Mouse (Mus musculus) hindbrain, postnatal 0 days (tissue): ENCODE measurements around the gene Fstl3. TPM values are rescaled to one million over a fixed set of nuclear protein-coding genes. Genes with fewer than 3 reads are reported as not detected.

Experiments used
- ATAC-seq: fragments of 200-750 bp; cut with Nextera tagmentation; 2 replicates; pipeline ENCODE4 v1.8.0; 2017; ENCODE audit warnings: mild to moderate bottlenecking, moderate TSS enrichment, moderate library complexity
- DNase-seq: peaks from one replicate; pipeline ENCODE4 v3.0.0-alpha.2; 2015; ENCODE audit warnings: low spot score
- H3K27ac ChIP-seq: fragments of 300-500 bp; sonication (generic); 2 replicates; pipeline ENCODE4 v1.5.1; 2014; ENCODE audit warnings: mild to moderate bottlenecking
- H3K27me3 ChIP-seq: fragments of 300-500 bp; sonication (generic); 2 replicates; pipeline ENCODE4 v1.6.1; 2014; ENCODE audit warnings: low read length, mixed read lengths; ENCODE audit not compliant: insufficient read depth
- H3K36me3 ChIP-seq: fragments of 300-500 bp; sonication (generic); 2 replicates; pipeline ENCODE4 v1.6.1; 2014; ENCODE audit warnings: low read length, mixed read lengths; ENCODE audit not compliant: insufficient read depth
- H3K4me1 ChIP-seq: fragments of 300-500 bp; sonication (generic); 2 replicates; pipeline ENCODE4 v1.6.1; 2014; ENCODE audit warnings: antibody characterized with exemption, low read length, mixed read lengths; ENCODE audit not compliant: insufficient read depth
- H3K4me2 ChIP-seq: fragments of 300-500 bp; sonication (generic); 2 replicates; pipeline ENCODE4 v1.6.1; 2014; ENCODE audit warnings: low read depth, mild to moderate bottlenecking, low read length, moderate library complexity, mixed read lengths
- H3K4me3 ChIP-seq: fragments of 300-500 bp; sonication (generic); 2 replicates; pipeline ENCODE4 v1.5.1; 2014; ENCODE audit warnings: low read length
- H3K9ac ChIP-seq: fragments of 300-500 bp; sonication (generic); replicated peaks from 2 replicates; pipeline ENCODE4 v1.6.1; 2014; ENCODE audit warnings: mild to moderate bottlenecking, low read length, moderate library complexity, mixed read lengths
- H3K9me3 ChIP-seq: fragments of 300-500 bp; sonication (generic); 2 replicates; pipeline ENCODE4 v1.6.1; 2016; ENCODE audit warnings: low read length, mixed read lengths
- CTCF ChIP-seq: IDR thresholded peaks from 2 replicates; pipeline ENCODE4 v1.5.1; 2016; ENCODE audit warnings: antibody characterized with exemption, control low read depth, low read depth
- WGBS: fragments of 180-500 bp; shearing (Covaris S2); extraction: QIAGEN DNeasy Blood & Tissue Kit; methylation state at CpG from one replicate; pipeline ENCODE4 v1.1.7; 2014; 5-methylcytosine and 5-hydroxymethylcytosine counted together
- polyA plus RNA-seq: library from polyadenylated mRNA; unstranded; fragments of >200 nt; fragmentation: Nextera tagmentation; extraction: Ambion mirVana; gene quantifications from 2 replicates; pipeline ENCODE4 v1.2.1, GENCODE M21; 2015
- total RNA-seq: library from RNA; depleted of rRNA; stranded (reverse); fragments of >200 nt; gene quantifications from 2 replicates; pipeline ENCODE4 v1.2.3, GENCODE M21; 2014

Gene Fstl3
- total and polyA plus RNA-seq, 2 experiments from 2014 or later = 2.6 to 3.2 TPM

DNA sequence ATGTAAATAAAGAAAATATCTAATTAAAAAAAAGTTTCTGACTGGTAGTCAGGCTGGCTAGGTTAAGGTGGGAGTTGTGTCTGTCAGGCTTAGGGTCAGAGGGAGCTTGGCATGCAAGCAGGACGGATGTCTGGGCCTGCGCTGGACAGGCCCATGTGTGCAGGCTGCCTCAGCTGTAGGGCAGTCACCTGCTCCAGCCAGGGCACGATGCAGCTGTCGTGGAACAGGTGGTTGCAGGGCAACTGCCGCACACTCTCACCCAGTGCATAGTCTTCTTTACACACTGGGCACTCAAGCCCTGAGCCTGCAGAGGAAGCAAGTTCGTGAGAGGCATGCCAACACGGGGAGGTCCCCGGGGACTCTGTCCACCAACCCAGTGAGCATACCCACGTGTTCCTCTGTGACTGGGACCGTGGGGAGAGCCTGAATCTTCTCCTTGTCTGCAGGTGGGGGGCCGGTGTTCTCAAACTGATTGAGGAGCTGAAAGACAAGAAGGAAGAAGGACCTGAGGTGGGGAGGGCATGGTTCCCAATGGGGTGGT is 16.4 kb upstream of the Fstl3 start:
- ATAC-seq (no peak), DNase-seq (no peak)
- no peak for TF ChIP-seq CTCF
- H3K36me3 ChIP-seq = peaks cover 40% of the 10 kb centered on the region
- no peaks in the 10 kb centered on the region for H3K27me3 ChIP-seq
- no peak overlapping the region for H3K27ac ChIP-seq
- WGBS = 90% methylated on average over 11 of the region's 11 CpGs
- peaks cover 5% of the 10 kb centered on the region for H3K4me1 ChIP-seq
- H3K9me3 ChIP-seq = no peaks in the 10 kb centered on the region
- H3K9ac ChIP-seq = no peak overlapping the region
- H3K4me3 ChIP-seq = no peak overlapping the region
- no peak overlapping the region for H3K4me2 ChIP-seq

DNA sequence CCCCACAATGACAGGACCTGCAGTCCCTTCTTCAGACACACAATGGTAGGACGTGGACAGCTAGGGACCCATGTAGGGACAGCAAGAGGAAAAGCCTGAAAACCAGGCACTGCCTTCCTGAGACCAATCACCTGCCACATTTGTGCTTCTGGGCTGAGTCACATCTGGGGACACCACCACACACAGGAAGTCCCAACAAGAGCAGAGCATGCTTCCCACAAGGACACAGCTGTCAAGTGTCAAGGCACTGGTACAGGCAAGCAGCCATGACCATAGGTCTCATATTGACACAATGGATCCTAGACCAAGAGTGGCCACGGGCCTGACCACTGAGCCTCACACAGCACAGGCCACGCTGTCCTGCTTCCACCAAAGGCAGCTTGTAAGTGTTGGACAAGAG is 14.2 kb upstream of the Fstl3 start:
- DNase-seq = no peak
- Histone ChIP-seq H3K9ac (no peak overlapping the region), H3K9me3 (no peaks in the 10 kb centered on the region), H3K4me3 (no peak overlapping the region), H3K27ac (no peak overlapping the region), H3K27me3 (no peaks in the 10 kb centered on the region), H3K36me3 (peaks cover 34% of the 10 kb centered on the region), H3K4me2 (no peak overlapping the region), H3K4me1 (peaks cover 12% of the 10 kb centered on the region)
- no peak for TF ChIP-seq CTCF
- WGBS = 93% methylated on average over 3 of the region's 3 CpGs
- ATAC-seq = no peak

DNA sequence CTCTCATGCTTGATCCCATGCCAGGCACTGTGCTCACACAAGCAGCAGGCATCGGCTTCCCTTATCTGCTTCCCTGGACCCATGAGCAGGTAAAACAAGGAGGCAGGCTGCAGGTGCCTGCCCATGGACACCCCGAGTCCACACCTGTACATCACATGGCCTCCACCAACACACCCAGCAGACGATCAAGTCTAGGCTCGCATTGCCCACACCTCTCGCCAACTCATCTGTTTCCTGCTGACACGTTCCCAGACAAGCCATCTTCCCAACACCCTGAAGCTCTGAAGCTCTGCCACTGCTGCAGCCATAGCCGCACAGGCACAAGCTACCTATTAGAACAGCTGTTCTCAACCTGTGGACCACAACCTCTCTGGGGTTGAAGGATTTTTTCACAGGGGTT is 12.8 kb upstream of the Fstl3 start:
- peaks cover 17% of the 10 kb centered on the region for H3K4me1 ChIP-seq
- H3K27me3 ChIP-seq = no peaks in the 10 kb centered on the region
- ATAC-seq (no peak), DNase-seq (no peak)
- peaks cover 21% of the 10 kb centered on the region for H3K36me3 ChIP-seq
- no peaks in the 10 kb centered on the region for H3K9me3 ChIP-seq
- TF ChIP-seq CTCF = no peak
- no peak overlapping the region for H3K27ac ChIP-seq
- no peak overlapping the region for H3K4me2 ChIP-seq
- 88% methylated on average over 7 of the region's 7 CpGs for WGBS
- no peak overlapping the region for H3K4me3 ChIP-seq
- H3K9ac ChIP-seq = no peak overlapping the region

DNA sequence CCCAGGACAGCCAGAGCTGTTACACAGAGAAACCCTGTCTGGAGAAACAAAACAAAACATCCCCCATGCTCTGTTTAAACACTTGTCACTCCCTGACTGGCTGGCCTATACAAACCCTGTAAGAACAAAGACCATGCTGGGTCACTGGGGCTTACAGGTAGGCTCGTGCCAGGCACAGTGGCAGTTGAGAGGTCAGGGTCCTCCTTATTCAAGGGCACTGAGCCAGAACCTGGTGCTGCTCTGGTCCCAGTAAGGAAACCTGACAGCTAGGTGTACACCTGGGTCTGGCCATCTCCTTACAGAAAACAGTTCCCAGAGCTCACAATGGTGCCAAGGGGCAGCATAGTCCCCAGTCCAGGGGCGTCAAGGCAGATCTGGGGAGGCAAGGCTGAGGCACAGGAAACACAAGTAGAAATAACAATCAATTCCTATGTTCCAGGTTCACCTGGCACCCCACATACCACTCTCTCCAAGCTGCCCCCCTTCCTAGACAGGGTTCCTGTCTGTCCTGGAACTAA is 11.8 kb upstream of the Fstl3 start:
- Histone ChIP-seq H3K4me1 (peaks cover 17% of the 10 kb centered on the region), H3K9me3 (no peaks in the 10 kb centered on the region), H3K36me3 (peaks cover 19% of the 10 kb centered on the region), H3K27ac (no peak overlapping the region), H3K9ac (peak overlapping the region; percentile 93), H3K4me3 (peak overlapping the region; percentile 92), H3K27me3 (no peaks in the 10 kb centered on the region), H3K4me2 (peak overlapping the region; percentile 70)
- no peak for ATAC-seq
- DNase-seq = no peak
- TF ChIP-seq CTCF = no peak
- 59% methylated on average over 2 of the region's 2 CpGs for whole genome bisulfite sequencing

DNA sequence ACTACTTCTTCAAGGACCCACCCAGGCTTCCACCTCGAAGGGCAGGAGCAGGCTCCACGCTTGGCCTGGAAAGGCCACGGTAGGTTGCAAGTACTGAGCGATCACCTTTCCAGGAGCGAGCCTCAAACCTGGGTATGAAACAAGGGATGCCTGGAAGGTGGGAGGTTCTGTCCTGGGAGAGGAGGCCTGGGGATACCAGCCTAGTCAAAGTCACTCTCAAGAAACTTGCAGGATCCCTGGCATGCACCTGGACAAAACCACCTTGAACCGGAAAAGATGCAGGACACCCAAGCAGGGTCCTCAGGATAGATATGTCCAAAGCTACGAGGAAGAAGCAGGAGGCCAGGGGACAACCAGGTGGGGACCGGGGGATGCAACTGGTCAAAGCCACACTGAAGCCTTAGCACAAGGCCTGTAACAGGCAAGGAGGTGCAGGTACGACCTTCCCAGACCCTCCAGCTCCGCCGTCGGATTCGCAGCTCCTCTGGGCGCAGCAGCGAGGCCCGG is 11.0 kb upstream of the Fstl3 start:
- H3K4me3 ChIP-seq = peak overlapping the region; percentile 92
- no peaks in the 10 kb centered on the region for H3K27me3 ChIP-seq
- WGBS = 11% methylated on average over 15 of the region's 16 CpGs
- ATAC-seq (peak; percentile 0; the same call in 1 of the 2 replicates), DNase-seq (no peak)
- peaks cover 17% of the 10 kb centered on the region for H3K4me1 ChIP-seq
- TF ChIP-seq CTCF = no peak
- H3K4me2 ChIP-seq = peak overlapping the region; percentile 70
- H3K9ac ChIP-seq = peak overlapping the region; percentile 93
- peak overlapping the region; percentile 95 for H3K27ac ChIP-seq
- H3K36me3 ChIP-seq = peaks cover 11% of the 10 kb centered on the region
- H3K9me3 ChIP-seq = no peaks in the 10 kb centered on the region

DNA sequence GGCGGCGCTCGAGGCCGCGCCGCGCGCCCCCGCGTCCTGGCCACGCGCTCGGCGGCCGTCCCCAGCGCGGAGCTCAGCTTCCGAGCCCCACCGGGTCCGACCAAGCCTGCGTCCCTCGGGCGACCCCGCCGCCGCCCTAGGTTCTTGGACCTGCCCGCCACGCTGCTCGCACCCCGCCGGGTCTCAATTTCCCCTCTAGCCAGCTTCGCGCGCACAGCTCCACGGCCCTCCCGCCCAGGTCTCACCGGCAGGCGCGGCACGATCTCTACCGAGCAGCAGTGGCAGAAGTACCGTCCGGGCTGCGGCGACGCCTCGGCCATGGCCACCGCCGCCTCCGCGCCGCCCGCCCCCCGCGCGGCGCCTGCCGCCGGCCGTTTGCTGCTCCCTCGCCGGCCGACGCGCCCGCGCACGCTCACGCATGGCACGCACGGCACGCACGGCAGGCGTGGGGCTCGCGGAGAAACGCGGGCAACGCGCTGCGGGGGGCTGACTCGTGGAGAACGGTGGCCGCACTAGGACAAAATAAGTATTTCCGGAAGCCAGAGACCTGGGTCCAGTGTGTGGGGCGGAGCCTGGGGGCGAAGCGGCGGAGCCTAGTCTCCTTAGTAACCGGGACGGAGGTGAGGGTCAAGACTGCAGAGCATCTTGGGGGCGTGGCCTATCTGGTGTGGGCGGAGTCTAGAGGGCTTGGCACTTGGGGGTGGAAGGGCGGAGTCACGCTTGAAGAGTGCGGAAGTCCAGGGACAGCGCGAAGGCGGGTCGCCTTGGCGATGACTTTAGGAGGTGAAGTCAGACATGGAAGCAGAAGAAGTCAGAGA is 10.4 kb upstream of the Fstl3 start, which contains the start of gene Rnf126:
Gene Rnf126, minus strand, starts transcription at position 445 of the 818 bp plus-strand sequence.
- peak within 1 kb of the TSS; percentile 93 for H3K9ac ChIP-seq
- ATAC-seq (peak; percentile 93), DNase-seq (peak; percentile 98)
- peaks cover 17% of the 10 kb centered on the region for H3K4me1 ChIP-seq
- peaks cover 4% of the 10 kb centered on the region; the same call in 1 of the 2 replicates for H3K36me3 ChIP-seq
- H3K27ac ChIP-seq = peak within 1 kb of the TSS; percentile 95
- H3K27me3 ChIP-seq = no peaks in the 10 kb centered on the region
- no peak for TF ChIP-seq CTCF
- H3K4me2 ChIP-seq = peak within 1 kb of the TSS; percentile 70
- under 1% methylated on average over 101 of the region's 101 CpGs for WGBS
- peak within 1 kb of the TSS; percentile 92 for H3K4me3 ChIP-seq
- no peaks in the 10 kb centered on the region for H3K9me3 ChIP-seq
